Mouse (Mus musculus) hindbrain, embryonic 11.5 days (tissue): ENCODE data around the gene Xdh. TPM values are rescaled to one million over a fixed set of nuclear protein-coding genes. Genes with fewer than 3 reads are reported as not detected.

Source experiments
- ATAC-seq: fragments of 200-750 bp; cut with Nextera tagmentation; 2 replicates; pipeline ENCODE4 v1.8.0; 2017; ENCODE audit warnings: mild to moderate bottlenecking, moderate TSS enrichment, moderate library complexity; ENCODE audit not compliant: low FRiP score
- DNase-seq: peaks from one replicate; pipeline ENCODE4 v3.0.0-alpha.2; 2015; ENCODE audit warnings: low spot score
- H3K27ac ChIP-seq: fragments of 300-500 bp; sonication (generic); 2 replicates; pipeline ENCODE4 v1.5.1; 2014; ENCODE audit warnings: mild to moderate bottlenecking, low read depth, low read length
- H3K27me3 ChIP-seq: fragments of 300-500 bp; sonication (generic); 2 replicates; pipeline ENCODE4 v1.6.1; 2014; ENCODE audit warnings: mild to moderate bottlenecking, low read length, moderate library complexity, mixed read lengths; ENCODE audit not compliant: control insufficient read depth, insufficient read depth
- H3K36me3 ChIP-seq: fragments of 300-500 bp; sonication (generic); 2 replicates; pipeline ENCODE4 v1.6.1; 2014; ENCODE audit warnings: mild to moderate bottlenecking, low read length, moderate library complexity, mixed read lengths; ENCODE audit not compliant: control insufficient read depth, insufficient read depth
- H3K4me1 ChIP-seq: fragments of 300-500 bp; sonication (generic); replicated peaks from 2 replicates; pipeline ENCODE4 v1.6.1; 2014; ENCODE audit warnings: low read length, mixed read lengths; ENCODE audit not compliant: control insufficient read depth, insufficient read depth
- H3K4me2 ChIP-seq: fragments of 300-500 bp; sonication (generic); replicated peaks from 2 replicates; pipeline ENCODE4 v1.6.1; 2014; ENCODE audit warnings: mild to moderate bottlenecking, low read depth, low read length
- H3K4me3 ChIP-seq: fragments of 300-500 bp; sonication (generic); 2 replicates; pipeline ENCODE4 v1.5.1; 2014; ENCODE audit warnings: low read depth, low read length
- H3K9ac ChIP-seq: fragments of 300-500 bp; sonication (generic); 2 replicates; pipeline ENCODE4 v1.6.1; 2014; ENCODE audit warnings: low read depth, low read length
- H3K9me3 ChIP-seq: fragments of 300-500 bp; sonication (generic); 2 replicates; pipeline ENCODE4 v1.6.1; 2016; ENCODE audit warnings: low read length; ENCODE audit not compliant: control insufficient read depth
- WGBS: fragments of 180-500 bp; shearing (Covaris S2); extraction: QIAGEN DNeasy Blood & Tissue Kit; methylation state at CpG from one replicate; pipeline ENCODE4 v1.1.7; 2014; 5-methylcytosine and 5-hydroxymethylcytosine counted together
- polyA plus RNA-seq: library from polyadenylated mRNA; unstranded; fragments of >200 nt; fragmentation: Nextera tagmentation; extraction: Ambion mirVana; gene quantifications from 2 replicates; pipeline ENCODE4 v1.2.1, GENCODE M21; 2014

The Xdh gene
- polyA plus RNA-seq, 1 experiment from 2014 or later = 0.48 TPM

DNA sequence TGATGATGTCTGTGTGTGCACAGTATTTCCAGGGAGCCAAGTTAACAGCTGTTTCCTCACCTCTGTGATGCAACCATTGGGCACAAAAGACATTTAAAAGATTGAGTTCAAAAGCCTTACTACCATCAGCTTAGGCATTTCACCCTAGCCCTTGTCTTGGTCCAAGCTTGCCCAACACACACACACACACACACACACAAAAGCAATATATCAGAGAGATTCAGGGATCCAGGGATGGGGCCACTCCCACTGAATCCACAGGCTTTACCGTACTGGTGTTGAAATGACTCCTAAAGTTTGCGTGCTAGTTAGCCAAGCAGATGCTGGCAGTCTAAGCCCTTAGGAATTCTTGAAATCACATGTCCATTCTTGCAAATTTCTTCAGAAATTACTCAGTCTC lies 1.2 kb downstream of the Xdh start:
- H3K4me2 ChIP-seq = no peak overlapping the region
- WGBS = 88% methylated on average over 2 of the region's 2 CpGs
- ATAC-seq = no peak
- no peak overlapping the region for H3K27ac ChIP-seq
- H3K9me3 ChIP-seq = no peaks in the 10 kb centered on the region
- H3K4me1 ChIP-seq = no peaks in the 10 kb centered on the region
- no peaks in the 10 kb centered on the region for H3K36me3 ChIP-seq
- DNase-seq = no peak
- no peak overlapping the region for H3K4me3 ChIP-seq
- H3K27me3 ChIP-seq = no peaks in the 10 kb centered on the region
- no peak overlapping the region for H3K9ac ChIP-seq

DNA sequence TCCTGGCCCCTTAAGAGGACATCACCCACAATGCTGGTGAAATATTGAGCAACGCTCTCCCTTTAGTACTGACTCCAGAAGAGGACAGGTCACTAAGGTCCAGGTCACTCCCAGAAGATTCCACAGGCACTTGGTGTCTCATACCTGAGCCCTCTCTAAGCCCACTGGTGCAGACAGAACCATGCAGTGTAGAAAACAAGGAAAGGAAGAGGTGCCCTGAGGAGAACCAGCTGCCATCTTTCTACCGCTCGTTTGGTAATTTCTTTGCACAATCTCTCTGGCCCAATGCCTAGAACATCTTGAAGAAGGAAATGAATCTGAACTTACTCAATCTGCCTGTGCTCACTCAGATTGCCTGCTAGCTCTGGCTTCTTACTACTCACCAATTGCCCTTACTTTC lies 2.0 kb downstream of the Xdh start:
- DNase-seq (no peak), ATAC-seq (no peak)
- no peak overlapping the region for H3K4me2 ChIP-seq
- no peaks in the 10 kb centered on the region for H3K27me3 ChIP-seq
- H3K9ac ChIP-seq = no peak overlapping the region
- 96% methylated on average over 3 of the region's 3 CpGs for WGBS
- no peaks in the 10 kb centered on the region for H3K36me3 ChIP-seq
- no peak overlapping the region for H3K4me3 ChIP-seq
- H3K27ac ChIP-seq = no peak overlapping the region
- no peaks in the 10 kb centered on the region for H3K4me1 ChIP-seq
- no peaks in the 10 kb centered on the region for H3K9me3 ChIP-seq

DNA sequence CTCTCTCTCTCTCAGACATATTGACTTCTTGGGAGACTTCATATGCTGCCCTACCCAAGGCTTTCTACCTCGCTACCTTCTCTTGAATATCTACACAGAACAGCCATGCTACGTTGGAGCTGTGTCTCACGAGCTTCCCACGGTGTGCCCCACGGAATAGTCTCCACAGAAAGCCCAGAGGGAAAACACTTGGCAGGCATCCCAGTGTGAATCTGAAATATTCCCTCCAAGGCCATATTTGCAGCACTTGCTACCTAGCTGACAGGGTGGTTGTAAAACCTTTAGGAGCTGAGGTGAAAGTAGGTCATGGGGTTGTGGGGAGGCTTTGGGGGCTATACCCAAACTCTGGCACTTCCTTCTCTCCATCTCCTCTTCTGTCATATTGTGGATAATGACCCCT lies 3.1 kb downstream of the Xdh start:
- H3K27ac ChIP-seq = no peak overlapping the region
- H3K4me2 ChIP-seq = no peak overlapping the region
- no peak overlapping the region for H3K9ac ChIP-seq
- no peaks in the 10 kb centered on the region for H3K27me3 ChIP-seq
- WGBS = 88% methylated on average over 5 of the region's 5 CpGs
- H3K4me1 ChIP-seq = no peaks in the 10 kb centered on the region
- no peak overlapping the region for H3K4me3 ChIP-seq
- no peaks in the 10 kb centered on the region for H3K36me3 ChIP-seq
- ATAC-seq = no peak
- no peak for DNase-seq
- no peaks in the 10 kb centered on the region for H3K9me3 ChIP-seq

DNA sequence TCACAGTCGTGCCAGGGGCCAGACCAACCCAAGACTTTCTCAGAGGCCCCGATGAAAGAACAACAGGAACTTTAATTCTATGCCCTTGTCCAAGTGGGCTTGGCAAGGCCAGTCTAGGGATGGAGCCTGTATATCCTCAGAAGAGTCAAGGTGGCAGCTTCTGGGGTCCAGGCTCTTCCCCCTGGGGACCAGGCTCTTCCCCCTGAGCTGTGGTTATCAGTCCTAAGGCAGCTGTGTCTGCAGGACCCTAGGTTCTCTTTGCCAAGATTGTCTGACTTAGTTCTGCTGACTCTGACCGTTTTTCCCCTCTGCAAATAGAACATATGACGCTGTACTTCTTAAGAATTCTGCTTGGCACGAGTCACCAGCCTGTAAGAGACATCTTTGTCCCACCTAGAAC lies 5.3 kb downstream of the Xdh start:
- Histone ChIP-seq H3K4me2 (no peak overlapping the region), H3K4me3 (no peak overlapping the region), H3K9me3 (no peaks in the 10 kb centered on the region), H3K36me3 (no peaks in the 10 kb centered on the region), H3K4me1 (no peaks in the 10 kb centered on the region), H3K27ac (no peak overlapping the region), H3K27me3 (no peaks in the 10 kb centered on the region), H3K9ac (no peak overlapping the region)
- no peak for ATAC-seq
- no peak for DNase-seq
- WGBS = 86% methylated on average over 5 of the region's 5 CpGs

DNA sequence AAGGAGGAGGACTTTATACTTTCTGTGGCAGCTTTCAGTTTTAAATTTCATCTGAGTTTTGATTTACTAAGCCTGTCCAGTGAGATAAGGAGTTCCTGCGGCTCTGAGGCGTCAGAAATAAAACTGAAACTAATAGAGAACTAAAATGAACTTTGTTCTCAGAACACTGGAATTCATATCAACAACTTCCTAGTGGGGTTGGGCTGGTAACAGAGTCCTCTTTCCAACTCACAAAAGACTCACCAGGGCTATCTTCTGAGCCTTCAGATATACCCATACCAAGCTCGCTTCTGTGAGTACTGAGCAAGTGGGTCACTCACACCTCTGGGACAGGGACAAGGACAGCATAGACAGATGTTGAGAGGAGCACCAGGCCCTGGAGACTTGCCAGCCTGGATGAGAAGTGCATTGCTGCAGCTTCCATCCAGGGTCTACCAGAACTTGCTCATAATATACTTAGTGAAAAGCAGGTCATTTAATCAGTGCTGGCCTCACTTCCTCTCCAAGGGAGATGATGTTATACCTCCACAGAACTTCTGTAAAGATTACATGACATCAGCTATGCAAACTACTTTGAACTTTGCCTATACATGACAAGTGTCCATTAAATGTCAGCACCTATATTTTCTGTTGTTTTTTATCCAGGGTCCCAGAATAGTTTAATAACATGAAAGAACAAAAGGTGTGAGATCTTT lies 7.6 kb downstream of the Xdh start:
- ATAC-seq (no peak), DNase-seq (no peak)
- no peaks in the 10 kb centered on the region for H3K9me3 ChIP-seq
- H3K27ac ChIP-seq = no peak overlapping the region
- WGBS = 89% methylated on average over 3 of the region's 3 CpGs
- no peaks in the 10 kb centered on the region for H3K36me3 ChIP-seq
- no peaks in the 10 kb centered on the region for H3K4me1 ChIP-seq
- H3K9ac ChIP-seq = no peak overlapping the region
- H3K4me3 ChIP-seq = no peak overlapping the region
- H3K4me2 ChIP-seq = no peak overlapping the region
- H3K27me3 ChIP-seq = no peaks in the 10 kb centered on the region

DNA sequence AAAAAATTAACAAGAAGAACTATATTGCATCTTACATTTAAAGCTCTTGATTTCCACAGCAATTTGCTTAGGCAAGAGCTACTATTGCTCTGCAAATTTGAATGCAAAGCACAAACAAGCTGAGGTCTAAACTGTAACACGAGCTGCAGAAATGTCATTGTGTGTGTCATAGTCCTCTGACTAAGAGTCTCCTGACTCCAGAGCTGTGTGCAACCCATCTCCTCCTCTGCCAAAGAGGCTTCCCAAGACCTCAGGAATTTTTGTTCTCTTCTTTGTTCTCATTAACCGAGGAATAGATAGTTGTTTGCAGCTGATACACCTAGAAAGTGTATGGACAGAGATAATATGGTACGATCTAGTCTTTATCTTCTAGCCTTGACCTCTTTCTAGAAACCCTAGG lies 8.2 kb downstream of the Xdh start:
- no peaks in the 10 kb centered on the region for H3K27me3 ChIP-seq
- no peak overlapping the region for H3K27ac ChIP-seq
- 74% methylated on average over 3 of the region's 3 CpGs for WGBS
- H3K4me1 ChIP-seq = no peaks in the 10 kb centered on the region
- H3K36me3 ChIP-seq = no peaks in the 10 kb centered on the region
- no peak for ATAC-seq
- DNase-seq = no peak
- H3K9ac ChIP-seq = no peak overlapping the region
- no peak overlapping the region for H3K4me3 ChIP-seq
- no peak overlapping the region for H3K4me2 ChIP-seq
- H3K9me3 ChIP-seq = no peaks in the 10 kb centered on the region

DNA sequence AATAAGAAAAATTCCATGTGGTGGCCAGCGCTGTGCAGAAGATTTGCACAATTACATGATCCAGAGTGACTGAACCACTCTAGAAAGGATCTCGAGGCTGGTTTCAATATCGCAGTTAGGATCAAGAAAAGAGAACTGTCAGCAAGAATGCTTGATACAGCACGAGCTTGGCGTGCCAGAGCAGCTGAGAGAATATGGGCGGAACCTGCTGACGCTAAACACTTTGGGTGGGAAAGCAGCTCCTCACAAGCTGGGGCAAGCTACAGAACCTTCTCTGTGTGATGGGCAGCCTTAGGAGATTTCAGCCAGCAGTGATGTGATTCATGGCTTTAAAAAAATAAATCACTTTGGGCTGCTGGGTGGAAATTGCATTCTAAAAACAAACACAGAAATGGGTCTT lies 12.9 kb downstream of the Xdh start:
- H3K4me3 ChIP-seq = no peak overlapping the region
- no peak overlapping the region for H3K27ac ChIP-seq
- no peak overlapping the region for H3K9ac ChIP-seq
- DNase-seq (no peak), ATAC-seq (no peak)
- H3K36me3 ChIP-seq = no peaks in the 10 kb centered on the region
- no peaks in the 10 kb centered on the region for H3K4me1 ChIP-seq
- no peaks in the 10 kb centered on the region for H3K9me3 ChIP-seq
- no peak overlapping the region for H3K4me2 ChIP-seq
- no peaks in the 10 kb centered on the region for H3K27me3 ChIP-seq
- WGBS = 87% methylated on average over 7 of the region's 7 CpGs

DNA sequence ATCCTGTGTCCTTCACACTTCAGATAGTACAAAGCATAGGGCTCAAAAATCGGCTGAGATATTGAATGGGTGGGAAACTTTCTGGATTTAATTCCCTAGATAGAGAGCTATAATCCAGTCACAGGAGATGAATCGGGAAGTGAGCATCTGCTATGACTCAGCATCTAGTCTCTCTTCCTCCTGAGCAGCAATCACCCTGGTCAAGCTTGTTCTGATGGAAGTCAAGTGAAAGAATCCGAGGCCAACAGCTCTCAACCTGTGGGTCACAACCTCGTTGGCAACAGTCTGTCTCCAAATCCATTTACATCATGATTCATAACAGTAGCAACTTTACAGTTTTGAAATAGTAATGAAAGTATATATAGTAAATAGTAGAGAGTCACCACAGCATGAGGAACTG lies 14.8 kb downstream of the Xdh start:
- no peaks in the 10 kb centered on the region for H3K9me3 ChIP-seq
- ATAC-seq (no peak), DNase-seq (no peak)
- H3K36me3 ChIP-seq = no peaks in the 10 kb centered on the region
- no peak overlapping the region for H3K4me3 ChIP-seq
- no peaks in the 10 kb centered on the region for H3K27me3 ChIP-seq
- H3K9ac ChIP-seq = no peak overlapping the region
- WGBS = 81% methylated on average over 4 of the region's 4 CpGs
- H3K27ac ChIP-seq = no peak overlapping the region
- no peak overlapping the region for H3K4me2 ChIP-seq
- no peaks in the 10 kb centered on the region for H3K4me1 ChIP-seq

DNA sequence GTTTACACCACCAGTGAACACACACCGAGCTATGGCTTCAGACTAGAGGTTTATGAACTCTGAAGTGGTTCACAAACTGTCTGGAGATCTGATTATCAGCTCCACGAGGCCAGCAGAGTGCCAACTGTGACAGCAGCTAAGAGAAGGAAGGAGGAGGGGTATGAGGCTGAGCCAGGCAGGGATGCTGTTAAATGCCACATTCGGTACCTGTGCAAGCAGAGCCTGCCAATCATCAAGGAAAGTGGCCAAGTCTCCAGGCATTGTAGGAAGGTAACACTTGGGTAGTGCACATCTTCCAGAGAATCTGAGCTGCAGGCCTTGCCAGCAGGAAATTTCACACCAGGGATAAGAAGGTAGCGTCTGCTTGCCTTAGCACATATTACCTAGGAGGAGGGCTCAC lies 15.7 kb downstream of the Xdh start:
- Histone ChIP-seq H3K27me3 (no peaks in the 10 kb centered on the region), H3K36me3 (no peaks in the 10 kb centered on the region), H3K4me1 (no peaks in the 10 kb centered on the region), H3K9me3 (no peaks in the 10 kb centered on the region), H3K4me2 (no peak overlapping the region), H3K27ac (no peak overlapping the region), H3K9ac (no peak overlapping the region), H3K4me3 (no peak overlapping the region)
- ATAC-seq (no peak), DNase-seq (no peak)
- WGBS = 80% methylated on average over 4 of the region's 4 CpGs
